Mouse (Mus musculus) limb, embryonic 15.5 days (tissue): ENCODE measurements around the gene Ptpn3. TPM values are rescaled to one million over a fixed set of nuclear protein-coding genes. Genes with fewer than 3 reads are reported as not detected.

Experiments used
- ATAC-seq: fragments of 200-750 bp; cut with Nextera tagmentation; 2 replicates; pipeline ENCODE4 v1.8.0; 2017; ENCODE audit warnings: low read depth, moderate TSS enrichment; ENCODE audit not compliant: insufficient number of reproducible peaks, low FRiP score, low TSS enrichment
- H3K27ac ChIP-seq: fragments of 300-500 bp; sonication (generic); 2 replicates; pipeline ENCODE4 v1.5.1; 2015; ENCODE audit warnings: moderate library complexity, mild to moderate bottlenecking, inconsistent platforms
- H3K27me3 ChIP-seq: fragments of 300-500 bp; sonication (generic); 2 replicates; pipeline ENCODE4 v1.6.1; 2015; ENCODE audit warnings: inconsistent platforms
- H3K36me3 ChIP-seq: fragments of 300-500 bp; sonication (generic); 2 replicates; pipeline ENCODE4 v1.6.1; 2015; ENCODE audit warnings: inconsistent platforms
- H3K4me1 ChIP-seq: fragments of 300-500 bp; sonication (generic); 2 replicates; pipeline ENCODE4 v1.6.1; 2015; ENCODE audit warnings: inconsistent platforms
- H3K4me2 ChIP-seq: fragments of 300-500 bp; sonication (generic); 2 replicates; pipeline ENCODE4 v1.6.1; 2015; ENCODE audit warnings: mild to moderate bottlenecking, inconsistent platforms
- H3K4me3 ChIP-seq: fragments of 300-500 bp; sonication (generic); 2 replicates; pipeline ENCODE4 v1.5.1; 2015; ENCODE audit warnings: mild to moderate bottlenecking, inconsistent platforms
- H3K9ac ChIP-seq: fragments of 300-500 bp; sonication (generic); 2 replicates; pipeline ENCODE4 v1.6.1; 2015; ENCODE audit warnings: inconsistent platforms
- H3K9me3 ChIP-seq: fragments of 300-500 bp; sonication (generic); 2 replicates; pipeline ENCODE4 v1.6.1; 2016; ENCODE audit warnings: inconsistent platforms
- WGBS: fragments of 180-500 bp; shearing (Covaris S2); methylation state at CpG from one replicate; pipeline ENCODE4 v1.1.7; 2015; 5-methylcytosine and 5-hydroxymethylcytosine counted together
- polyA plus RNA-seq: library from polyadenylated mRNA; unstranded; fragments of >200 nt; fragmentation: Nextera tagmentation; extraction: Ambion mirVana; gene quantifications from 2 replicates; pipeline ENCODE4 v1.2.1, GENCODE M21; 2015

Gene Ptpn3
- polyA plus RNA-seq, 1 experiment from 2014 or later = 3.3 TPM

- Histone ChIP-seq H3K4me1 (peaks cover 29% of the 10 kb centered on the region), H3K36me3 (no peaks in the 10 kb centered on the region), H3K27me3 (peaks cover 3% of the 10 kb centered on the region; the same call in 1 of the 2 replicates), H3K9ac (no peak overlapping the region), H3K4me2 (no peak overlapping the region), H3K27ac (no peak overlapping the region), H3K9me3 (no peaks in the 10 kb centered on the region), H3K4me3 (no peak overlapping the region)
- WGBS = 54% methylated on average over 9 of the region's 9 CpGs
- ATAC-seq = 0 out of 2 replicates have a peak, but pooled peaks have one; percentile 26
Observed at GRCm38 (mm10) chr4:57294971-57295656, 6.5 kb downstream of the Ptpn3 start.

GRCm38 (mm10) chr4:57292670-57293069, 9.0 kb downstream of the Ptpn3 start:
- no peak for ATAC-seq
- no peak overlapping the region for H3K9ac ChIP-seq
- H3K4me1 ChIP-seq = 0 out of 2 replicates have a peak, but pooled peaks cover 16% of the 10 kb centered on the region

GRCm38 (mm10) chr4:57290049-57290448, 11.6 kb downstream of the Ptpn3 start:
- 79% methylated on average over 6 of the region's 6 CpGs for whole genome bisulfite sequencing
- ATAC-seq = no peak
- H3K4me2 ChIP-seq = no peak overlapping the region

More at GRCm38 (mm10) chr4:57292670-57293069, 9.0 kb downstream of the Ptpn3 start:
- H3K9me3 ChIP-seq = no peaks in the 10 kb centered on the region
- H3K4me3 ChIP-seq = no peak overlapping the region
- H3K27ac ChIP-seq = no peak overlapping the region
- no peak overlapping the region for H3K4me2 ChIP-seq
- WGBS = 82% methylated on average over 5 of the region's 5 CpGs
- H3K27me3 ChIP-seq = no peaks in the 10 kb centered on the region
- H3K36me3 ChIP-seq = no peaks in the 10 kb centered on the region

GRCm38 (mm10) chr4:57287808-57288207, 13.8 kb downstream of the Ptpn3 start:
- no peaks in the 10 kb centered on the region for H3K9me3 ChIP-seq
- 71% methylated on average over 3 of the region's 3 CpGs for WGBS
- H3K27me3 ChIP-seq = no peaks in the 10 kb centered on the region
- no peak overlapping the region for H3K9ac ChIP-seq
- no peaks in the 10 kb centered on the region for H3K36me3 ChIP-seq
- ATAC-seq = no peak
- H3K4me2 ChIP-seq = no peak overlapping the region
- H3K4me3 ChIP-seq = no peak overlapping the region
- no peak overlapping the region for H3K27ac ChIP-seq
- H3K4me1 ChIP-seq = no peaks in the 10 kb centered on the region

More at GRCm38 (mm10) chr4:57290049-57290448, 11.6 kb downstream of the Ptpn3 start:
- H3K4me3 ChIP-seq = no peak overlapping the region
- H3K9me3 ChIP-seq = no peaks in the 10 kb centered on the region
- H3K27me3 ChIP-seq = no peaks in the 10 kb centered on the region
- no peaks in the 10 kb centered on the region for H3K36me3 ChIP-seq
- H3K27ac ChIP-seq = no peak overlapping the region
- H3K9ac ChIP-seq = no peak overlapping the region
- H3K4me1 ChIP-seq = 0 out of 2 replicates have a peak, but pooled peaks cover 4% of the 10 kb centered on the region

- H3K27ac ChIP-seq = no peak overlapping the region
- WGBS = 91% methylated on average over 2 of the region's 2 CpGs
- no peak overlapping the region for H3K4me3 ChIP-seq
- no peaks in the 10 kb centered on the region for H3K36me3 ChIP-seq
- H3K27me3 ChIP-seq = no peaks in the 10 kb centered on the region
- ATAC-seq = no peak
- H3K9ac ChIP-seq = no peak overlapping the region
- no peaks in the 10 kb centered on the region for H3K9me3 ChIP-seq
- H3K4me2 ChIP-seq = no peak overlapping the region
- no peaks in the 10 kb centered on the region for H3K4me1 ChIP-seq
Observed at GRCm38 (mm10) chr4:57285251-57285650, 16.4 kb downstream of the Ptpn3 start.

- Histone ChIP-seq H3K9me3 (no peaks in the 10 kb centered on the region), H3K4me3 (no peak overlapping the region), H3K4me2 (no peak overlapping the region), H3K4me1 (peaks cover 10% of the 10 kb centered on the region), H3K36me3 (no peaks in the 10 kb centered on the region), H3K9ac (no peak overlapping the region), H3K27me3 (no peaks in the 10 kb centered on the region), H3K27ac (no peak overlapping the region)
- ATAC-seq = no peak
- 77% methylated on average over 3 of the region's 3 CpGs for WGBS
Observed at GRCm38 (mm10) chr4:57283189-57283588, 18.4 kb downstream of the Ptpn3 start.

GRCm38 (mm10) chr4:57282630-57283029, 19.0 kb downstream of the Ptpn3 start:
- Histone ChIP-seq H3K9ac (no peak overlapping the region), H3K27me3 (no peaks in the 10 kb centered on the region), H3K27ac (no peak overlapping the region), H3K4me3 (no peak overlapping the region), H3K4me2 (no peak overlapping the region), H3K36me3 (no peaks in the 10 kb centered on the region), H3K9me3 (no peaks in the 10 kb centered on the region), H3K4me1 (peaks cover 10% of the 10 kb centered on the region)
- ATAC-seq = no peak
- 65% methylated on average over 6 of the region's 6 CpGs for WGBS

GRCm38 (mm10) chr4:57282179-57282578, 19.5 kb downstream of the Ptpn3 start:
- no peaks in the 10 kb centered on the region for H3K36me3 ChIP-seq
- WGBS = 69% methylated on average over 5 of the region's 5 CpGs
- no peak overlapping the region for H3K27ac ChIP-seq
- H3K4me1 ChIP-seq = peaks cover 10% of the 10 kb centered on the region
- H3K9ac ChIP-seq = no peak overlapping the region
- H3K9me3 ChIP-seq = no peaks in the 10 kb centered on the region
- no peak for ATAC-seq
- H3K27me3 ChIP-seq = no peaks in the 10 kb centered on the region
- no peak overlapping the region for H3K4me3 ChIP-seq
- H3K4me2 ChIP-seq = no peak overlapping the region

- no peak overlapping the region for H3K27ac ChIP-seq
- no peak overlapping the region for H3K4me3 ChIP-seq
- no peak overlapping the region for H3K4me2 ChIP-seq
- H3K4me1 ChIP-seq = peaks cover 10% of the 10 kb centered on the region
- ATAC-seq = no peak
- no peaks in the 10 kb centered on the region for H3K36me3 ChIP-seq
- no peaks in the 10 kb centered on the region for H3K27me3 ChIP-seq
- 72% methylated on average over 5 of the region's 5 CpGs for WGBS
- H3K9me3 ChIP-seq = no peaks in the 10 kb centered on the region
- no peak overlapping the region for H3K9ac ChIP-seq
Observed at GRCm38 (mm10) chr4:57280888-57281287, 20.7 kb downstream of the Ptpn3 start.

GRCm38 (mm10) chr4:57279229-57279628, 22.4 kb downstream of the Ptpn3 start:
- Histone ChIP-seq H3K9me3 (no peaks in the 10 kb centered on the region), H3K4me3 (no peak overlapping the region), H3K27ac (no peak overlapping the region), H3K27me3 (no peaks in the 10 kb centered on the region), H3K4me1 (peaks cover 10% of the 10 kb centered on the region), H3K9ac (no peak overlapping the region), H3K36me3 (no peaks in the 10 kb centered on the region), H3K4me2 (no peak overlapping the region)
- ATAC-seq = no peak
- 23% methylated on average over 8 of the region's 8 CpGs for WGBS

- ATAC-seq = no peak
Observed at GRCm38 (mm10) chr4:57278812-57279211, 22.8 kb downstream of the Ptpn3 start.

GRCm38 (mm10) chr4:57277671-57278070, 24.0 kb downstream of the Ptpn3 start:
- peaks cover 10% of the 10 kb centered on the region for H3K4me1 ChIP-seq
- ATAC-seq = no peak
- H3K27ac ChIP-seq = no peak overlapping the region
- H3K36me3 ChIP-seq = no peaks in the 10 kb centered on the region
- no peak overlapping the region for H3K4me3 ChIP-seq
- H3K27me3 ChIP-seq = no peaks in the 10 kb centered on the region
- H3K4me2 ChIP-seq = no peak overlapping the region
- 88% methylated on average over 3 of the region's 3 CpGs for WGBS
- H3K9me3 ChIP-seq = no peaks in the 10 kb centered on the region
- no peak overlapping the region for H3K9ac ChIP-seq

More at GRCm38 (mm10) chr4:57278812-57279211, 22.8 kb downstream of the Ptpn3 start:
- Histone ChIP-seq H3K4me2 (no peak overlapping the region), H3K9me3 (no peaks in the 10 kb centered on the region), H3K36me3 (no peaks in the 10 kb centered on the region), H3K9ac (no peak overlapping the region), H3K27ac (no peak overlapping the region), H3K27me3 (no peaks in the 10 kb centered on the region), H3K4me3 (no peak overlapping the region), H3K4me1 (peaks cover 10% of the 10 kb centered on the region)
- WGBS = 30% methylated on average over 10 of the region's 10 CpGs
